Mouse (Mus musculus) limb, embryonic 15.5 days (tissue): ENCODE measurements around the gene Il17rd. TPM values are rescaled to one million over a fixed set of nuclear protein-coding genes. Genes with fewer than 3 reads are reported as not detected.

Experiments
- ATAC-seq: fragments of 200-750 bp; cut with Nextera tagmentation; 2 replicates; pipeline ENCODE4 v1.8.0; 2017; ENCODE audit warnings: low read depth, moderate TSS enrichment; ENCODE audit not compliant: insufficient number of reproducible peaks, low FRiP score, low TSS enrichment
- H3K27ac ChIP-seq: fragments of 300-500 bp; sonication (generic); 2 replicates; pipeline ENCODE4 v1.5.1; 2015; ENCODE audit warnings: moderate library complexity, mild to moderate bottlenecking, inconsistent platforms
- H3K27me3 ChIP-seq: fragments of 300-500 bp; sonication (generic); 2 replicates; pipeline ENCODE4 v1.6.1; 2015; ENCODE audit warnings: inconsistent platforms
- H3K36me3 ChIP-seq: fragments of 300-500 bp; sonication (generic); 2 replicates; pipeline ENCODE4 v1.6.1; 2015; ENCODE audit warnings: inconsistent platforms
- H3K4me1 ChIP-seq: fragments of 300-500 bp; sonication (generic); 2 replicates; pipeline ENCODE4 v1.6.1; 2015; ENCODE audit warnings: inconsistent platforms
- H3K4me2 ChIP-seq: fragments of 300-500 bp; sonication (generic); 2 replicates; pipeline ENCODE4 v1.6.1; 2015; ENCODE audit warnings: mild to moderate bottlenecking, inconsistent platforms
- H3K4me3 ChIP-seq: fragments of 300-500 bp; sonication (generic); 2 replicates; pipeline ENCODE4 v1.5.1; 2015; ENCODE audit warnings: mild to moderate bottlenecking, inconsistent platforms
- H3K9ac ChIP-seq: fragments of 300-500 bp; sonication (generic); 2 replicates; pipeline ENCODE4 v1.6.1; 2015; ENCODE audit warnings: inconsistent platforms
- H3K9me3 ChIP-seq: fragments of 300-500 bp; sonication (generic); 2 replicates; pipeline ENCODE4 v1.6.1; 2016; ENCODE audit warnings: inconsistent platforms
- WGBS: fragments of 180-500 bp; shearing (Covaris S2); methylation state at CpG from one replicate; pipeline ENCODE4 v1.1.7; 2015; 5-methylcytosine and 5-hydroxymethylcytosine counted together
- polyA plus RNA-seq: library from polyadenylated mRNA; unstranded; fragments of >200 nt; fragmentation: Nextera tagmentation; extraction: Ambion mirVana; gene quantifications from 2 replicates; pipeline ENCODE4 v1.2.1, GENCODE M21; 2015

Gene Il17rd
- polyA plus RNA-seq, 1 experiment from 2014 or later, result 5.7 TPM

GRCm38 (mm10) chr14:27024664-27025063 is 14.1 kb upstream of the Il17rd start:
- Histone ChIP-seq H3K4me2 (no peak overlapping the region), H3K9me3 (no peaks in the 10 kb centered on the region), H3K4me1 (peaks cover 3% of the 10 kb centered on the region), H3K27me3 (no peaks in the 10 kb centered on the region), H3K4me3 (no peak overlapping the region), H3K27ac (no peak overlapping the region), H3K9ac (no peak overlapping the region), H3K36me3 (no peaks in the 10 kb centered on the region)
- ATAC-seq, result no peak
- 83% methylated on average over 4 of the region's 4 CpGs for WGBS

GRCm38 (mm10) chr14:27029771-27030173 is 9.0 kb upstream of the Il17rd start:
- WGBS, result 3% methylated on average over 15 of the region's 15 CpGs
- peaks cover 4% of the 10 kb centered on the region for H3K4me1 ChIP-seq
- no peak overlapping the region for H3K9ac ChIP-seq
- H3K27ac ChIP-seq, result no peak overlapping the region
- H3K9me3 ChIP-seq, result no peaks in the 10 kb centered on the region
- ATAC-seq, result no peak
- H3K4me3 ChIP-seq, result no peak overlapping the region
- H3K36me3 ChIP-seq, result no peaks in the 10 kb centered on the region
- no peak overlapping the region for H3K4me2 ChIP-seq
- H3K27me3 ChIP-seq, result no peaks in the 10 kb centered on the region

GRCm38 (mm10) chr14:27031142-27031541 is 7.6 kb upstream of the Il17rd start:
- 20% methylated on average over 4 of the region's 4 CpGs for WGBS
- no peak for ATAC-seq
- H3K36me3 ChIP-seq, result no peaks in the 10 kb centered on the region
- no peak overlapping the region for H3K27ac ChIP-seq
- no peaks in the 10 kb centered on the region for H3K9me3 ChIP-seq
- no peak overlapping the region for H3K4me3 ChIP-seq
- no peak overlapping the region for H3K9ac ChIP-seq
- peaks cover 4% of the 10 kb centered on the region for H3K4me1 ChIP-seq
- H3K27me3 ChIP-seq, result no peaks in the 10 kb centered on the region
- H3K4me2 ChIP-seq, result no peak overlapping the region

GRCm38 (mm10) chr14:27037513-27037912 is 1.2 kb upstream of the Il17rd start:
- no peak for ATAC-seq
- Histone ChIP-seq H3K9me3 (no peaks in the 10 kb centered on the region), H3K36me3 (no peaks in the 10 kb centered on the region), H3K4me1 (peaks cover 28% of the 10 kb centered on the region), H3K4me2 (no peak overlapping the region), H3K27ac (no peak overlapping the region), H3K4me3 (no peak overlapping the region), H3K27me3 (no peaks in the 10 kb centered on the region), H3K9ac (no peak overlapping the region)
- 31% methylated on average over 1 of the region's 1 CpGs for WGBS

DNA sequence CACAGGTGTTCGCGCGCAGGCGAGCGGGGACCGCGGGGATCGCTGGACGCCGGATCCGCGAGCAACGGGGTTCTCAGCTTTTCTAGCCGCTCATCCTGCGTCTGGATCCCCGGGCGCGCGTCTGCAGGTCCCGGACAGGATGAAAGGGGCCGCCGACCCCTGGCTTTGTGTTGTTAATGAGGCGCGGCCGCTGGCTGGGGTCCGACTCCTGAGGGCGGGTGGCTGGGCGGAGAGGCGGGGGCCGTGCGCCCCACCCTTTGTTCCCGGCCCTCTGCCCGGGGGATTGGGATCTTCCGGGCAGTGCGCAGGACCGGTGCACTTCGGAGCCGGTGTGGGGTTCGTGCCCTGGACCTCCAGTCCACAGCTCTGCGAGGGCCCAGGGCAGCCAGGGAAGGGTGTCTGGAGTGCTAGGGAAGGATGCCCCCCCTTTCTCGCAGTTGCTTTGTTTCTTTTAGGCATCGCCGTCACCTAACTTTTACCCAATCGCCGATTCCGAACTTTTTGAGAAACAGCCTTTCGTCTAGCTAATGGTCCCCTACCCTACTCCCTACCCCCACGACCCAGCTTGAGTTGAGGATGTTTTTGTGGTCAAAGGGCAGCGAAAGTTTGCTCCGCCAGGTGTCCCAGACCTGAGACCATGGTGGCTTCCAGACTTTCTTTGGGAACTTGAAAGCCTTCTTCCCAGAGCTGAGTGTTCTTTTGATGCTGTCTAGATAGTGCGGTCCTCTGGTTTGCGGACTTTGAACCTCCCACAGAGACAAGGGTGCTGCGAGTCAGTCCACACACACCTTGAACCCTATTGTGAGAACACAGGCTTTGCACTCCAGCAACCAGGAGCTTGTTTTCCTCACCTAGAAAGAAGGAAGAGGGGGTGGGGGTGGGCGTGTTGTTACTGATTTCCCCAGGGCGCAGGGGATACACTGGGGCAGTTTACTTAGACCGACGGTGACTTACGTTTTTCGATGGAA is 824 bp downstream of the Il17rd start:
- Histone ChIP-seq H3K27ac (peak overlapping the region; percentile 90), H3K27me3 (no peaks in the 10 kb centered on the region), H3K4me2 (peak overlapping the region; percentile 90)

GRCm38 (mm10) chr14:27040451-27040850 is 1.7 kb downstream of the Il17rd start:
- Histone ChIP-seq H3K4me3 (peak overlapping the region; percentile 99), H3K36me3 (no peaks in the 10 kb centered on the region), H3K27me3 (no peaks in the 10 kb centered on the region), H3K9ac (no peak overlapping the region), H3K27ac (peak overlapping the region; percentile 90), H3K9me3 (no peaks in the 10 kb centered on the region), H3K4me1 (peaks cover 56% of the 10 kb centered on the region), H3K4me2 (peak overlapping the region; percentile 90)
- no peak for ATAC-seq
- WGBS, result 13% methylated on average over 12 of the region's 12 CpGs

More for the DNA sequence above, 824 bp downstream of the Il17rd start:
- Histone ChIP-seq H3K9ac (peak overlapping the region; percentile 83), H3K36me3 (no peaks in the 10 kb centered on the region), H3K4me1 (peaks cover 49% of the 10 kb centered on the region), H3K9me3 (no peaks in the 10 kb centered on the region), H3K4me3 (peak overlapping the region; percentile 99)
- 0 out of 2 replicates have a peak, but pooled peaks have one; percentile 30 for ATAC-seq
- 1% methylated on average over 59 of the region's 59 CpGs for WGBS

GRCm38 (mm10) chr14:27042280-27042983 is 3.7 kb downstream of the Il17rd start:
- 23% methylated on average over 8 of the region's 8 CpGs for WGBS
- H3K27ac ChIP-seq, result peak overlapping the region; percentile 77; the same call in 1 of the 2 replicates

GRCm38 (mm10) chr14:27043416-27043815 is 4.7 kb downstream of the Il17rd start:
- H3K27me3 ChIP-seq, result no peaks in the 10 kb centered on the region
- H3K36me3 ChIP-seq, result no peaks in the 10 kb centered on the region
- H3K27ac ChIP-seq, result peak overlapping the region; percentile 77
- 33% methylated on average over 5 of the region's 5 CpGs for WGBS
- H3K9me3 ChIP-seq, result no peaks in the 10 kb centered on the region
- ATAC-seq, result no peak
- peaks cover 83% of the 10 kb centered on the region for H3K4me1 ChIP-seq
- H3K9ac ChIP-seq, result no peak overlapping the region
- 0 out of 2 replicates have a peak overlapping the region, but pooled peaks have one; percentile 22 for H3K4me2 ChIP-seq
- H3K4me3 ChIP-seq, result no peak overlapping the region

More at GRCm38 (mm10) chr14:27042280-27042983, 3.7 kb downstream of the Il17rd start:
- Histone ChIP-seq H3K4me1 (peaks cover 74% of the 10 kb centered on the region), H3K27me3 (no peaks in the 10 kb centered on the region), H3K36me3 (no peaks in the 10 kb centered on the region), H3K9ac (no peak overlapping the region), H3K4me3 (no peak overlapping the region), H3K9me3 (no peaks in the 10 kb centered on the region), H3K4me2 (no peak overlapping the region)
- ATAC-seq, result no peak

DNA sequence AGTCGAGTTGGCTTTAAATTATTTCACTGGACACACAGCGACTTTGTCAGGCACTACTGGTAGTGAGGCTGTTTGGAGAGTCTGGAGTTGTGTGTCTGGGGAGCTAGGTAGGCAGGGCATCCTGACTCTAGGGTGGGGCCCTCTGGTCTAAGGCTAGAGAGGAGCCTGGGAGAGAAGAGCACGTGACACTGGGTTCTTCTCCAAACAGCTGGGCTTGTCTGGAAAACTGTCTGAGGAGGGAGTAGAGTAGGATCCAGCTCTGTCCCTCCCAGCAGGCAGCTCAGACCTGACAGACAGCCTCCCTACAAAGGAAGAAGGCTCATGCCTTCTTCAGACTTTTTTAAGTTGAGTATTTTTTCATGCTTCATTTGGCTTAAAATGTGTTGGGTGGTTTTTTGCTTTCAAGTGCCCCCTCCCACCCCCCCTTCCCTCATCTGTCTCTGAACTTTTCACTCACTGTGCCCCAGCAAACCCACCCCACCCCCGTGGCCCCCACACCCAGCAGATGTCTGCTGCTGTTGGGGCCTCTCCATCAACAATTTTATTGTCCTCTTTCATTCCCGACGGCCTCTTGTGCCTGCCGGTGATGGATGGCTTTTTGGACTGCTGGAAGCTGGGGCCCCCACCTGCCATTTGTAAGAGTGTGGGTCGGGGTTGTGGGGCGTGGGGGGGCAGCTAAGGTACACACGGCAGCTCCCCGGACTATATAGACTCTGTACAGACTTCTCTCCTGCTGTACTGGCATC is 5.7 kb downstream of the Il17rd start:
- Histone ChIP-seq H3K4me3 (no peak overlapping the region), H3K4me2 (peak overlapping the region; percentile 22; the same call in 1 of the 2 replicates), H3K9ac (no peak overlapping the region), H3K27ac (peak overlapping the region; percentile 77), H3K36me3 (no peaks in the 10 kb centered on the region), H3K4me1 (peaks cover 88% of the 10 kb centered on the region), H3K9me3 (no peaks in the 10 kb centered on the region), H3K27me3 (no peaks in the 10 kb centered on the region)
- WGBS, result 5% methylated on average over 11 of the region's 11 CpGs
- ATAC-seq, result peak; percentile 35

DNA sequence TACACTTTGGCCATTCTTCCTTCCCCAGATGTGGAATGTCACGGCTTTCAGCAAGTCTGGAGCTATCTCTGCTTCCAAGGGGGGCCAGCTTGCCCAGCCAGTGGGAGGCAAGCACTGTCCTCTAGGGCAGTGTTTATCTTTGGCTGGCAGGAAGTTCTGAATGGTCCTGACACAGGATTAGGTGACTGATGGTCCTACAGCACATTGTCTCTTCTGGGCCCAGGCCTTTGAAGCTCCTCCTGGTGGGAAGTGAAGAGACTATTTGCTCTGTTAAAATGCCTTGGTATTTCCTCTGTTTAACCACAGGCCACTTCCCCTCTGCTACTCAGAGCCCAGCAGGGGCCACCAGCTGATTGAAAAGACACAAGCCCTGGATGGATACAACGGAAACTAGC is 6.2 kb downstream of the Il17rd start:
- no peak overlapping the region for H3K4me3 ChIP-seq

DNA sequence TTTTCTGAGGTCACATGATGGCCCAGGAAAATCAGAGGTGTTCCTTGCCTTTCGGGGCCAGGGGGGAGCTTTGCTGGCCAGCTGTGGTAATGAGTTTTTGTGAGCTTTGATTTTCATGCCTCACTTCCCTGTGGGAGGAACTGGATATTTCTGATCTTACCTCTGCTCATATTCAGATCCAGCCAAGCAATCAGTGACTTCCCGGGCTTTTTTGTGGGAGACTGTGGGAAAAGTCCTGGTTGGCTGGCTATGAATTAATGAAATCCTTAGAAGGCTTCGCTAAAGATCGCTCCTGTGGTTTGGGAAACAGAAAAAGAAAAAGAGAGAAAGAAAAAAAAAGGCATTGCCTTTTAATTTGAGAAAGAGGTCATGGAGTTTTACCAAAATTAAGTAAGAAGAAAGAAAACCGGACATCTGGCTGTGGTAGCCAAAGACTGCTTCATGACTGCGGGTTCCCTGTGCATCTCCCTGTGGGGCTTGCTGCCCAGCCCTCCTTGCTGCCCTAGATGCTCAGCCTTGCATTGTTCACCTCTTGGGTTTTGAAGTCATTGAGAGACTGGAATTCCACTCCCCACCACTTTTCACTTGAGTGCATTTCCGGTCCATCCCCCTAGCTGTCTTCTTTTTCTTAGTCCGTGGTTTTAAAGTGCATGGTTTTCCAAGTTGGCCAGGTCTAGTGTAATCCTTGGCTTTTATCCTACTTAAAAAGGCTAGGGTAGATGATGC is 9.7 kb downstream of the Il17rd start:
- peaks cover 83% of the 10 kb centered on the region for H3K4me1 ChIP-seq

More for the DNA sequence above, 6.2 kb downstream of the Il17rd start:
- H3K9me3 ChIP-seq, result no peaks in the 10 kb centered on the region
- peak overlapping the region; percentile 22; the same call in 1 of the 2 replicates for H3K4me2 ChIP-seq
- H3K36me3 ChIP-seq, result no peaks in the 10 kb centered on the region
- ATAC-seq, result no peak
- H3K27me3 ChIP-seq, result no peaks in the 10 kb centered on the region
- H3K4me1 ChIP-seq, result peaks cover 87% of the 10 kb centered on the region
- no peak overlapping the region for H3K9ac ChIP-seq
- H3K27ac ChIP-seq, result peak overlapping the region; percentile 77
- 24% methylated on average over 2 of the region's 2 CpGs for WGBS

More for the DNA sequence above, 9.7 kb downstream of the Il17rd start:
- no peak overlapping the region for H3K4me2 ChIP-seq
- H3K27me3 ChIP-seq, result no peaks in the 10 kb centered on the region
- H3K9ac ChIP-seq, result no peak overlapping the region
- H3K4me3 ChIP-seq, result no peak overlapping the region
- no peaks in the 10 kb centered on the region for H3K9me3 ChIP-seq
- ATAC-seq, result no peak
- peak overlapping the region; percentile 54 for H3K27ac ChIP-seq
- H3K36me3 ChIP-seq, result no peaks in the 10 kb centered on the region
- 36% methylated on average over 8 of the region's 8 CpGs for WGBS
